Comparison of ENCODE assay signal across 14 mouse cellular contexts in genomic region chr1:87879034-87879433, GRCm38 (mm10). TPM values are rescaled to one million over a fixed set of nuclear protein-coding genes. Genes with fewer than 3 reads are reported as not detected.
A peak's percentile ranks its signal among the peaks of the same experiment; 100 is the strongest.
DNase-seq lines count a peak whose midpoint lies in the region; ATAC-seq and TF ChIP-seq lines count a peak whose summit lies in the region.
"Had no signal": no experiment of that assay in that cellular context is flagged by ENCODE, and none has a peak within 500 bp of the region (broad histone marks: within the 10 kb centered on the region; RNA-seq: fewer than 3 reads in every experiment).

No protein-coding gene starts in this region.

- TF ChIP-seq EP300 in stomach, postnatal 0 days (optimal IDR thresholded peaks at IDR 0.05) = no peak

- H3K4me3 ChIP-seq in heart, embryonic 10.5 days = no peak overlapping the region
- H3K4me3 ChIP-seq in kidney, adult 2 months (ENCODE audit: insufficient read depth, low read depth, low read length) = no peak overlapping the region
- no peak overlapping the region for H3K4me3 ChIP-seq in lung, embryonic 15.5 days
- no peak overlapping the region for H3K4me3 ChIP-seq in lung, adult 2 months (replicated peaks; ENCODE audit: extremely low read depth, low read depth, low read length)
- no peak overlapping the region for H3K4me3 ChIP-seq in stomach, postnatal 0 days (ENCODE audit: low read depth, low read length)
- H3K4me3 ChIP-seq: embryonic facial prominence, embryonic 15.5 days; forebrain, embryonic 12.5 days; midbrain, embryonic 10.5 days; neural tube, embryonic 15.5 days had no signal

- no peak for TF ChIP-seq CTCF in kidney, adult 2 months (conservative IDR thresholded peaks at IDR 0.05; ENCODE audit: insufficient read depth, insufficient read length, low read depth, low read length)
- TF ChIP-seq CTCF in lung, adult 2 months (IDR thresholded peaks at IDR 0.05; ENCODE audit: insufficient read depth, low read length) = no peak
- no peak for TF ChIP-seq CTCF in stomach, postnatal 0 days (IDR thresholded peaks at IDR 0.05; ENCODE audit: low read depth)

- H3K4me2 ChIP-seq in lung, embryonic 15.5 days = no peak overlapping the region
- no peak overlapping the region for H3K4me2 ChIP-seq in stomach, postnatal 0 days (replicated peaks; ENCODE audit: low read depth)
- H3K4me2 ChIP-seq: embryonic facial prominence, embryonic 15.5 days; forebrain, embryonic 12.5 days; neural tube, embryonic 15.5 days had no signal

- no peak for DNase-seq in heart, embryonic 10.5 days (ENCODE audit: low spot score)
- DNase-seq in heart, adult 8-10 months (ENCODE audit: low spot score) = no peak
- DNase-seq in kidney, adult 2 months = no peak
- DNase-seq in kidney, postnatal 36 days = no peak
- no peak for DNase-seq in lung, adult 2 months
- DNase-seq in stomach, postnatal 0 days (ENCODE audit: low spot score) = no peak
- DNase-seq: B cell, adult 2 months; retina, postnatal 1 day; thymus, postnatal 25 days had no signal

- no peaks in the 10 kb centered on the region for H3K9me3 ChIP-seq in heart, embryonic 10.5 days
- no peaks in the 10 kb centered on the region for H3K9me3 ChIP-seq in lung, embryonic 15.5 days
- H3K9me3 ChIP-seq in stomach, postnatal 0 days (ENCODE audit: control insufficient read depth, low read length) = no peaks in the 10 kb centered on the region
- H3K9me3 ChIP-seq: embryonic facial prominence, embryonic 15.5 days; forebrain, embryonic 12.5 days; midbrain, embryonic 10.5 days; neural tube, embryonic 15.5 days had no signal

- ATAC-seq in lung, embryonic 15.5 days (ENCODE audit: borderline replicate concordance, extremely low read depth, low FRiP score, low TSS enrichment) = no peak
- no peak for ATAC-seq in stomach, postnatal 0 days (ENCODE audit: low FRiP score, low TSS enrichment)

- no peaks in the 10 kb centered on the region for H3K27me3 ChIP-seq in heart, embryonic 10.5 days (ENCODE audit: insufficient read depth, poor library complexity, severe bottlenecking)
- no peaks in the 10 kb centered on the region for H3K27me3 ChIP-seq in kidney, adult 2 months (replicated peaks; ENCODE audit: control insufficient read depth, insufficient read depth, low read length)
- no peaks in the 10 kb centered on the region for H3K27me3 ChIP-seq in lung, embryonic 15.5 days
- no peaks in the 10 kb centered on the region for H3K27me3 ChIP-seq in stomach, postnatal 0 days (ENCODE audit: control insufficient read depth, insufficient read depth, low read length)
- H3K27me3 ChIP-seq: embryonic facial prominence, embryonic 15.5 days; forebrain, embryonic 12.5 days; neural tube, embryonic 15.5 days had no signal

- H3K4me1 ChIP-seq in heart, embryonic 10.5 days = peaks cover 76% of the 10 kb centered on the region
- H3K4me1 ChIP-seq in kidney, adult 2 months (ENCODE audit: control insufficient read depth, insufficient read depth, low read length) = peaks cover 30% of the 10 kb centered on the region
- H3K4me1 ChIP-seq in lung, embryonic 15.5 days = peaks cover 49% of the 10 kb centered on the region
- H3K4me1 ChIP-seq in lung, adult 2 months (ENCODE audit: control insufficient read depth, insufficient read depth, low read length) = peaks cover 30% of the 10 kb centered on the region
- peaks cover 2% of the 10 kb centered on the region; the same call in 1 of the 2 replicates for H3K4me1 ChIP-seq in stomach, postnatal 0 days (replicated peaks; ENCODE audit: control insufficient read depth, insufficient read depth)

- 85% methylated on average over 3 of the region's 3 CpGs for WGBS in heart, embryonic 10.5 days
- 69% methylated on average over 3 of the region's 3 CpGs for WGBS in kidney, adult 2 months
- WGBS in lung, embryonic 15.5 days = 72% methylated on average over 3 of the region's 3 CpGs
- 68% methylated on average over 3 of the region's 3 CpGs for WGBS in lung, adult 2 months
- WGBS in stomach, postnatal 0 days = 83% methylated on average over 3 of the region's 3 CpGs

- H3K9ac ChIP-seq in lung, embryonic 15.5 days = no peak overlapping the region
- no peak overlapping the region for H3K9ac ChIP-seq in stomach, postnatal 0 days (ENCODE audit: low read length)
- H3K9ac ChIP-seq: embryonic facial prominence, embryonic 15.5 days; forebrain, embryonic 12.5 days; neural tube, embryonic 15.5 days had no signal

- no peak for TF ChIP-seq POLR2A in kidney, adult 2 months (IDR thresholded peaks at IDR 0.05; ENCODE audit: low read depth, low read length)
- no peak for TF ChIP-seq POLR2A in lung, adult 2 months (IDR thresholded peaks at IDR 0.05; ENCODE audit: borderline replicate concordance, extremely low read depth, low read depth, low read length)

- H3K27ac ChIP-seq in heart, embryonic 10.5 days = peak overlapping the region; percentile 79; the same call in 1 of the 2 replicates
- H3K27ac ChIP-seq in kidney, adult 2 months (ENCODE audit: insufficient read depth, low read depth, low read length) = peak overlapping the region; percentile 30; the same call in 1 of the 2 replicates
- peak overlapping the region; percentile 94 for H3K27ac ChIP-seq in lung, embryonic 15.5 days
- peak overlapping the region; percentile 37; the same call in 1 of the 2 replicates for H3K27ac ChIP-seq in stomach, postnatal 0 days (replicated peaks)
- H3K27ac ChIP-seq: midbrain, embryonic 10.5 days had no signal

- peaks cover 11% of the 10 kb centered on the region for H3K36me3 ChIP-seq in heart, embryonic 10.5 days
- no peaks in the 10 kb centered on the region for H3K36me3 ChIP-seq in kidney, adult 2 months (ENCODE audit: control insufficient read depth, insufficient read depth, low read length)
- H3K36me3 ChIP-seq in lung, embryonic 15.5 days = peaks cover 9% of the 10 kb centered on the region
- no peaks in the 10 kb centered on the region for H3K36me3 ChIP-seq in stomach, postnatal 0 days (ENCODE audit: control insufficient read depth, insufficient read depth, low read length)

RNA-seq across cellular contexts. Expression of gene Dgkd, which starts 25.9 kb away (rescaled TPM):
- 26.6 and 31.6 TPM in 2 replicates for polyA plus RNA-seq in heart, embryonic 10.5 days (2016; fragmentation: Nextera tagmentation; extraction: Ambion mirVana)
- total RNA-seq in heart, adult 8-10 months (2022) = 10 to 100 TPM; 33.5 to 43.2 (median 42.0) TPM
- 31.4 and 32.1 TPM in 2 replicates for polyA plus RNA-seq in kidney, adult 2 months (2012; rRNA removed)
- 29.6 and 33.5 TPM in 2 replicates for polyA plus RNA-seq in lung, embryonic 15.5 days (2015; fragmentation: Nextera tagmentation; extraction: Ambion mirVana)
- 28.5 and 36.9 TPM in 2 replicates for polyA plus RNA-seq in lung, adult 2 months (2012; rRNA removed)
- polyA plus RNA-seq in stomach, postnatal 0 days (2015; fragmentation: Nextera tagmentation; extraction: Ambion mirVana) = 8.7 and 9.5 TPM in 2 replicates

Comparison
In these comparisons a context has a peak if more than half of its experiments do, and no peak if none do; other contexts are left out.
1. H3K27ac ChIP-seq: peak in every context shown above with its lines; median percentile 94 in lung, embryonic 15.5 days; 79 in heart, embryonic 10.5 days; 37 in stomach, postnatal 0 days; 30 in kidney, adult 2 months.